Mouse (Mus musculus): ENCODE measurements at regions not wholly inside any gene's neighbourhood (a gene's known extent, or its start where the extent isn't known, plus 50 kb on each side); places are given as distances from the start of the nearest gene placed in this dataset.

DNA sequence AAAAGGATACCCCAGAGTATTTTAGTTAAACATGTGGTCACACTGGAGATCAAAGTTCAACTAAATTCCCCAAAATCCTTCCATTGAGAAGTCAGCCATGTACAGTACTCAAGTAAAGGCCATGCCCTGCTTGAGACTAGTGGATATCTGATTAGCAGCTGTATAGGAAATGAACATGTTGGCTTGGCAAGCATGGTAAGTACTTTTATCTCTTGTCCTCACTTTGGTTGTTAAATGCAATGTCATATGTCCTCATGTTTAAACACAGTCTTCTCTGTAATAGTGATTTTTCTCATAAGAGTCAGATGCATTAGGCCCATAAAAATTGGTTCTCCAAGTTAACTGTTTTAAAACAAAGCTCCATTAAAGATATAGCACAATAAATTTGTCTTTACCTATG is 141.1 kb upstream of the Pdgfd start:
- DNase-seq (ENCODE audit: low read depth, low spot score), result no peak

DNA sequence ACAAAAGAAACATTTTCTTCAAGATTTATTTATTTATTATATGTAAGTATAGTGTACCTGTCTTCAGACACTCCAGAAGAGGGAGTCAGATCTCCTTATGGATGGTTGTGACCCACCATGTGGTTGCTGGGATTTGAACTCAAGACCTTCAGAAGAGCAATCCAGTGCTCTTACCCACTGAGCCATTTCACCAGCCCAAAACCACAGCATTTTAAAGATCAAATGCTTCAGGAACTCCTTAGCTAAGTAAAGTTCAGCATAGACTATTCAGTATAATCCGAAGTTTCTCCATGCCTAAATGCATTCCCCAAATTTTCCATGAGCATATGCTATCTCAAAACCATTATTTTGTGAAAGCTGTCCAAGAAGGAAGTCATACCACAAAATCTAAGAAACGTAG is 102.0 kb upstream of the Pdgfd start:
- no peak for DNase-seq (ENCODE audit: low read depth, low spot score)

DNA sequence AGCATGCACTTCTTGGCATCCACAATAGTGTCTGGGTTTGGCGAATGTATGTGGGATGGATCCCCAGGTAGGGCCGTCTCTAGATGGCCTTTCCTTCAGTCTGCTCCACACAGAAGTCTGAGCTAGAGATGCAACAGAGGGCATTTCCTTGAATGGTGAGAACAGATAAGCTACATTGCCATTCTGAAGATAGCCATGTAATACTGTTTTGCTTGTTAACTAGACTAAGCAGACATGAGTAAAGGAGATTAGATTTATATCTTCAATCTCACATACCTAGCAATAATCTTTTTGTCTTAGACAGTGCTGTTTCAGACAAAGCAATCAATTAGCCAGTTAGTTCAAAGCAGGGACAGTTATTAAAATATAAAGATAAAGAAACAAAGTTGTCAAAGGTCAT is 100.9 kb upstream of the Pdgfd start:
- DNase-seq (ENCODE audit: low read depth, low spot score), result no peak

DNA sequence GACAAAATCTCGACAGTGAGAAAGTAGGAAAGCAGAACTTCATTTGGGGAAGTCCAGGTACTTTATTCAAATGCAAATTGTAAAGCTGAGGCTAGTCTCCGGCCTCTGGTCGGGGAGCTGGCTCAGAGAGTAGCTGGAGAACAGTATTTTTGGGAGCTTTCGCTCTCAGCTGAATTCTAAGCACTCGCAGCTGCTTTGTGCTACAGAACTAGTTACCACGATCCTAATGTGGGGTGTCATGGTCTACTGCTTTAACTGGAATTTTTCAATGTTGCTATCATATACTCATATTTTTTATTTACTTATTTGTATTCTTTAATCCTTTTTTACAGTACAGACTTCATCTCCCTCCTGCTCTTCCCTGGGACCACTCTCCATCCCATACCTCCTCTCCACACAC is 87.1 kb upstream of the Pdgfd start:
- peak; percentile 71 for DNase-seq (ENCODE audit: low read depth, low spot score)

DNA sequence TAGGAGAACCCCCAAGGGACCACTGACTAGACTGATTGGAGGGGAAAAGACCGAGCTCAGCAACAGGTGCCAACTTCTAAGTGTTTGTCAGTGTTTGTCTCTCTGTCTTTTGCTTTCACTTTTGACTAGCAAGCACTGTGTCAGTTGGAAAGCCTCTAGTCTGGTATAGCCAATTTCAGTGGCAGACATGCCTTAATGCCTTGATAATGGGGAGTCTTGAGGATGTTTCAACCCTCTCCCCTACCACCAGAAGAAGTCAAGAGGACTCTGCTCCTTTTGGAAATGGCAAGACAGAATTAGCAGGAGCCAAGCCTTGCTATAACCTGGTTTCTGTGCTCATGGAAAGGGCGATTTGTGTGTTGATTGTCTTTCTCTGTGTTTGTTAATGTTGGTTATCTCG is 78.5 kb upstream of the Pdgfd start:
- peak; percentile 74 for DNase-seq (ENCODE audit: low read depth, low spot score)

DNA sequence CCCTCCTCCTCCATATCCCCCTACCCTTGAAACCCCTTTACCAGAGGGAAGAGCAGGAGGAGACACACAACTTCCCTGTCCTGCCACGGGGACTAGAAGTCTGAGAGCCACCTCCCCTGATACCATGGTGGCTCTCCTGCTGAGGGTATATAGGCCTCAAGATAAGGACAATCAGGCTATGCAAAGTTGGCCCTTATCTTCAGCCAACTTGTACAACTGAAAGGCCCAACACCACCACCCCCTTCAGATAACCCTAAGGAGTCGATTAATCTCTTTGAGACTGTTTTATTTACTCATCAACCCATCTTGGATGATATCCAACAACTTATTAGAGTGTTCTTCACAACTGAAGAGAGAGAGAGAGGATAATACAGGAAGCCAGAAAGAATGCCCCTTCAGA is 77.6 kb upstream of the Pdgfd start:
- no peak for DNase-seq (ENCODE audit: low read depth, low spot score)

DNA sequence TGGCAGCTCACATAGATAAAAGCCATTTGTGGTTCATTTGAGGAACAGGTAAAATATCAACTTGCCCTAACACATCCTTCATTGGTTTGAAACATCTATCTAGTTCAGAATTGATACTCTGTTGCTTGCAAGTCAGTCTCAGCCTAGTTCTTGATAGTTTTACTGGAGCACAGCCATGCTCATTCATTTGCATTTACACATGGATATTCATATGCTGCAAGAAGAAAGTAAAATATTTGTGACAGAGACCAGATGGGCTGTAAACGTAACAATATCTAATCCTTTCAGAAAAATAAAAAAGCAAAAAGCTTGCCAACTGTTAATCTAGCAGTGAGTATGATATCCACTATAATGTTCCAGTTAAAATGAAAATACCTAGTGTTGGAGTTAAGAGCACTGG is 60.3 kb upstream of the Pdgfd start:
- DNase-seq (ENCODE audit: low read depth, low spot score), result no peak
